Mouse (Mus musculus) limb, embryonic 13.5 days (tissue): ENCODE data around the gene Hpca. TPM values are rescaled to one million over a fixed set of nuclear protein-coding genes. Genes with fewer than 3 reads are reported as not detected.

Experiments
- ATAC-seq: fragments of 200-750 bp; cut with Nextera tagmentation; 2 replicates; pipeline ENCODE4 v1.8.0; 2017; ENCODE audit warnings: low read depth, moderate number of reproducible peaks, moderate TSS enrichment; ENCODE audit not compliant: low FRiP score
- H3K27ac ChIP-seq: fragments of 300-500 bp; sonication (generic); 2 replicates; pipeline ENCODE4 v1.5.1; 2015; ENCODE audit warnings: inconsistent platforms, mild to moderate bottlenecking, moderate library complexity
- H3K27me3 ChIP-seq: fragments of 300-500 bp; sonication (generic); 2 replicates; pipeline ENCODE4 v1.6.1; 2015; ENCODE audit warnings: mild to moderate bottlenecking, inconsistent platforms
- H3K36me3 ChIP-seq: fragments of 300-500 bp; sonication (generic); 2 replicates; pipeline ENCODE4 v1.6.1; 2015; ENCODE audit warnings: inconsistent platforms, mild to moderate bottlenecking, moderate library complexity
- H3K4me1 ChIP-seq: fragments of 300-500 bp; sonication (generic); 2 replicates; pipeline ENCODE4 v1.6.1; 2015; ENCODE audit warnings: inconsistent platforms
- H3K4me2 ChIP-seq: fragments of 300-500 bp; sonication (generic); replicated peaks from 2 replicates; pipeline ENCODE4 v1.6.1; 2015; ENCODE audit warnings: inconsistent platforms, mild to moderate bottlenecking, moderate library complexity
- H3K4me3 ChIP-seq: fragments of 300-500 bp; sonication (generic); 2 replicates; pipeline ENCODE4 v1.5.1; 2015; ENCODE audit warnings: moderate library complexity, mild to moderate bottlenecking, inconsistent platforms
- H3K9ac ChIP-seq: fragments of 300-500 bp; sonication (generic); 2 replicates; pipeline ENCODE4 v1.6.1; 2015; ENCODE audit warnings: mild to moderate bottlenecking, inconsistent platforms
- H3K9me3 ChIP-seq: fragments of 300-500 bp; sonication (generic); 2 replicates; pipeline ENCODE4 v1.6.1; 2016; ENCODE audit warnings: inconsistent platforms
- WGBS: fragments of 180-500 bp; shearing (Covaris S2); methylation state at CpG from one replicate; pipeline ENCODE4 v1.1.7; 2015; 5-methylcytosine and 5-hydroxymethylcytosine counted together
- polyA plus RNA-seq: library from polyadenylated mRNA; unstranded; fragments of >200 nt; fragmentation: Nextera tagmentation; extraction: Ambion mirVana; gene quantifications from 2 replicates; pipeline ENCODE4 v1.2.1, GENCODE M21; 2015

Hpca gene
- polyA plus RNA-seq, 1 experiment from 2014 or later: 1.2 TPM

DNA sequence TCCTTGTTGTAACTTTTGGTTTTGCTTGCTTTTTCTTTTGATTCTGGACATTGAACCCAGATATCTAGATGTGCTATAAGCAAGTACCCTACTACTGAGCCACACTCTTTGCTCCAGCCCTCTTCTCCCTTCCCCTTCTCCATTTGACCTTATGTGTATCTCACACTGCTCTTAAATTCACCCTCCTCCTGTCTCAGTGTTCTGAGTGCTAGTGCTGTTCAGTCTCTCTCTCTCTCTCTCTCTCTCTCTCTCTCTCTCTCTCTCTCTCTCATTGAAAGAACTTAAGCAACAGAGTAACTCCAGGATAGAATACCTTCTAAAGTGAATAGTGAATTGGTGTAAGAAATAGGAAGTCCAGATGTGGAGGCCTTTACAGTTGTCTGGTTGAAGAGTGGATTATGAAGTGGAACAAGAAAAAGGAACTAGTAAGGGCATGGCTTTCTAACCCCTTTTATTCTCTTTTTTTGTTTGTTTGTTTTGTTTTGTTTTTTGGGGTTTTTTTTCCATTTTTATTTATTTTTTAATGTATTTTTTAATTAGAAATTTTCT, 56.1 kb downstream of the Hpca start:
- Histone ChIP-seq H3K36me3 (no peaks in the 10 kb centered on the region), H3K4me2 (no peak overlapping the region), H3K27ac (no peak overlapping the region), H3K9ac (no peak overlapping the region), H3K4me3 (no peak overlapping the region), H3K9me3 (no peaks in the 10 kb centered on the region), H3K27me3 (no peaks in the 10 kb centered on the region), H3K4me1 (0 out of 2 replicates have a peak, but pooled peaks cover 3% of the 10 kb centered on the region)
- no peak for ATAC-seq

DNA sequence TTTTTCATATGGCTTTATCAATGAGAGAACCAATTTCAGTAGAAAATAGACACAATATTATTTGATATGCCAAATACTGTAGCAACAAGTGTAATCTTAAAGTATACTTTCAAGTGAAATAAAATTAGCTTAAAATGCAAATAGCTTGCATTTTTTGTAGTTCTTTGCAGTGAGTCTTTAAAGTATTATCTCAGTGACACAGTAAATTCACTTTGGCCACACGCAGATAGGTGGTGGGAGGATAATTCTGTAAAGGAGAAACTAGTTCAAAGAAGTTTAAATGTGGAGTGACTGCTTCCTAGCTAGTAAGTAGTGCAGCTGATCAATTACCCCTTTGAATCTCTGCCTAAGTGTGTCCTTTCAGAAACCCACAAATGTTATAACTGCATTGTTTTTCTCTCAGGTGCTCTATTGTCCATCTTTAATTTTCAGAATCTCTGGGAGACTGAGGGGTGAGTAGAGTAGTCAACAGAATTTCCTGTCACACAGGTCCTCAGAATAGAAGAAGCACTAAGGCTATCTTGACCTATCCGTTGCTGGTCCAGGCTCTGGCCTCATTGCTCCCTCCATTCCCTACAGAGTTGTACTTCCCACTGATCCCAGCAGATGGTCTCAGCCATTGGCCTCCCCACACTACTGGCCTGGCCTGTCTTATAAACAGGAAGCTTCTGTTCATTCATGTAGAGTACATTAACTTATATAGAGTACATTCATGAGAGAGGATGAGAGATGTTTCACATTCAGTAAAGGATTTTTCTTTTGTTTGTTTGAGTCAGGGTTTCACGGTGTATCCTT, 59.4 kb downstream of the Hpca start:
- Histone ChIP-seq H3K4me1 (peaks cover 10% of the 10 kb centered on the region), H3K4me3 (no peak overlapping the region), H3K27me3 (no peaks in the 10 kb centered on the region), H3K4me2 (no peak overlapping the region), H3K27ac (no peak overlapping the region), H3K9me3 (no peaks in the 10 kb centered on the region), H3K36me3 (no peaks in the 10 kb centered on the region), H3K9ac (no peak overlapping the region)
- no peak for ATAC-seq
- 86% methylated on average over 3 of the region's 3 CpGs for WGBS

Other genes with a start within 250 kb of the Hpca start
- gene Trim62, start 238.5 kb downstream of the Hpca start, polyA plus RNA-seq: 6.7 and 7.6 TPM in 2 replicates
- gene Azin2, start 159.6 kb downstream of the Hpca start, polyA plus RNA-seq: 31.9 and 32.3 TPM in 2 replicates
- 215 and 216 TPM in 2 replicates for gene Ak2, start 130.1 kb downstream of the Hpca start, polyA plus RNA-seq
- 8.5 and 10.2 TPM in 2 replicates for gene Rnf19b, start 63.8 kb downstream of the Hpca start, polyA plus RNA-seq
- 5.0 and 5.6 TPM in 2 replicates for gene Tmem54, start 16.5 kb downstream of the Hpca start, polyA plus RNA-seq
- 20.0 and 21.3 TPM in 2 replicates for gene Fndc5, start 15.0 kb upstream of the Hpca start, polyA plus RNA-seq
- gene S100pbp, start 67.7 kb upstream of the Hpca start, polyA plus RNA-seq: 25.6 and 30.1 TPM in 2 replicates
- 79.1 and 80.4 TPM in 2 replicates for gene Yars, start 67.7 kb upstream of the Hpca start, polyA plus RNA-seq
- gene C77080, start 139.4 kb upstream of the Hpca start, polyA plus RNA-seq: 6.1 and 7.9 TPM in 2 replicates
- 3.3 TPM in 2 replicates for gene Sync, start 165.6 kb upstream of the Hpca start, polyA plus RNA-seq
- 491 and 502 TPM in 2 replicates for gene Rbbp4, start 213.3 kb upstream of the Hpca start, polyA plus RNA-seq
- gene Zbtb8os, start 213.7 kb upstream of the Hpca start, polyA plus RNA-seq: 43.4 and 44.0 TPM in 2 replicates